Mouse (Mus musculus) liver, embryonic 14.5 days (tissue): ENCODE results near the gene Gm49325. TPM values are rescaled to one million over a fixed set of nuclear protein-coding genes. Genes with fewer than 3 reads are reported as not detected.
A peak's percentile ranks its signal among the peaks of the same experiment; 100 is the strongest.

Source experiments
- ATAC-seq: fragments of 200-750 bp; cut with Nextera tagmentation; 2 replicates; pipeline ENCODE4 v1.8.0; 2017; ENCODE audit warnings: moderate number of reproducible peaks, mild to moderate bottlenecking, moderate library complexity; ENCODE audit not compliant: insufficient read depth
- DNase-seq, 3 experiments: peaks; one replicate each; pipeline ENCODE4 v3.0.0-alpha.2; 2012 to 2013; ENCODE audit warnings: low read depth in 3 of 3, low spot score in 3 of 3
- H3K27ac ChIP-seq: fragments of 300-500 bp; sonication (generic); 2 replicates; pipeline ENCODE4 v1.5.1; 2014; ENCODE audit warnings: moderate library complexity, mild to moderate bottlenecking, control low read depth, inconsistent platforms
- H3K27me3 ChIP-seq: fragments of 300-500 bp; sonication (generic); 2 replicates; pipeline ENCODE4 v1.6.1; 2014; ENCODE audit warnings: mild to moderate bottlenecking, low read length, moderate library complexity; ENCODE audit not compliant: control insufficient read depth, insufficient read depth
- H3K36me3 ChIP-seq: fragments of 300-500 bp; sonication (generic); replicated peaks from 2 replicates; pipeline ENCODE4 v1.6.1; 2014; ENCODE audit warnings: low read depth; ENCODE audit not compliant: control insufficient read depth, insufficient read depth
- H3K4me1 ChIP-seq, 2 experiments: fragments of 200-500 bp in 1 of 2; fragments of 300-500 bp in 1 of 2; sonication (generic) in 1 of 2; replicated peaks; 2 replicates each; pipeline ENCODE4 v1.6.1; 2012 to 2014; ENCODE audit warnings: antibody characterized with exemption in 1 of 2, inconsistent platforms in 1 of 2, low read length in 1 of 2; ENCODE audit not compliant: control insufficient read depth in 2 of 2, insufficient read depth in 2 of 2
- H3K4me2 ChIP-seq: fragments of 300-500 bp; sonication (generic); 2 replicates; pipeline ENCODE4 v1.6.1; 2014; ENCODE audit warnings: low read depth, mild to moderate bottlenecking, control low read depth, moderate library complexity
- H3K4me3 ChIP-seq, 2 experiments: fragments of 200-500 bp in 1 of 2; fragments of 300-500 bp in 1 of 2; sonication (generic) in 1 of 2; 2 replicates each; pipeline ENCODE4 v1.5.1; 2012 to 2014; ENCODE audit warnings: low read depth in 2 of 2, low read length in 2 of 2, mild to moderate bottlenecking in 2 of 2, control low read depth in 1 of 2, inconsistent platforms in 1 of 2, moderate library complexity in 1 of 2; ENCODE audit not compliant: insufficient read depth in 1 of 2
- H3K9ac ChIP-seq: fragments of 300-500 bp; sonication (generic); replicated peaks from 2 replicates; pipeline ENCODE4 v1.6.1; 2014; ENCODE audit warnings: mild to moderate bottlenecking, control low read depth, moderate library complexity
- H3K9me3 ChIP-seq: fragments of 300-500 bp; sonication (generic); 2 replicates; pipeline ENCODE4 v1.6.1; 2016; ENCODE audit warnings: low read length, mixed read lengths; ENCODE audit not compliant: control insufficient read depth
- CTCF ChIP-seq: IDR thresholded peaks from 2 replicates; pipeline ENCODE4 v1.5.1; 2016; ENCODE audit warnings: antibody characterized with exemption, low read depth, control low read depth
- EP300 ChIP-seq: IDR thresholded peaks from 2 replicates; pipeline ENCODE4 v1.6.1; 2016; ENCODE audit warnings: antibody characterized with exemption, low read depth
- WGBS: fragments of 180-500 bp; shearing (Covaris S2); extraction: QIAGEN DNeasy Blood & Tissue Kit; methylation state at CpG from one replicate; pipeline ENCODE4 v1.1.7; 2014; ENCODE audit not compliant: insufficient replicate concordance; 5-methylcytosine and 5-hydroxymethylcytosine counted together
- polyA plus RNA-seq, 2 experiments: library from polyadenylated mRNA; depleted of rRNA in 1 of 2; stranded (reverse) in 1 of 2; unstranded in 1 of 2; fragments of >200 nt; fragmentation: Nextera tagmentation in 1 of 2; extraction: Ambion mirVana in 1 of 2; gene quantifications; 2 replicates each; pipeline versions ENCODE4 v1.2.1 to v1.2.3; 2012 to 2014

The Gm49325 gene
- polyA plus RNA-seq, 2 experiments: 0.09 TPM; not detected in 1

DNA sequence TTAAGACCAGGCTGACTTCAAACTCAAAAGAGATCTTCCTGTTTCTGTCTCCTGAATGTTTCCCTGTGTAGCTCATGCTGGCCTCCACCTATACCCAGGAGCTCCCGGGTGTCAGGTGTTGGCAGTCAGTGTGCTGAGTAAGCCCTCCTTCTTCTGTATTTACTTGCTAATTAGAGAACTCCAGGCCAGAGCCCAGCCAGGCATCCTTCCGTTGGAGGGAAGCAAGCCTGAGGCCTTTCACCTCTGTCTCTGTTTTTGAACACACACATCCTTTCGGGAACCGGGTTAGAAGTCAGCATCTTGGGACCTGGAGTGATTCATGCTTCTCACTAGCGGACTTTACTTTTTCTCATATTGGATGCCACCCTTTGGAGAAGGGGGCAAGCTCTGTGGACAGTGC, 1.4 kb downstream of the Gm49325 start:
- Histone ChIP-seq H3K9ac (peak overlapping the region; percentile 83), H3K9me3 (no peaks in the 10 kb centered on the region), H3K27ac (no peak overlapping the region), H3K36me3 (peaks cover 19% of the 10 kb centered on the region), H3K27me3 (no peaks in the 10 kb centered on the region), H3K4me1 (peaks cover 7 to 13% of the 10 kb centered on the region in 2 experiments), H3K4me3 (peak overlapping the region; percentile 65 to 82), H3K4me2 (peak overlapping the region; percentile 93)
- ATAC-seq: no peak
- 56% methylated on average over 5 of the region's 5 CpGs for WGBS
- no peak for TF ChIP-seq CTCF
- TF ChIP-seq EP300: no peak
- no peak for DNase-seq

DNA sequence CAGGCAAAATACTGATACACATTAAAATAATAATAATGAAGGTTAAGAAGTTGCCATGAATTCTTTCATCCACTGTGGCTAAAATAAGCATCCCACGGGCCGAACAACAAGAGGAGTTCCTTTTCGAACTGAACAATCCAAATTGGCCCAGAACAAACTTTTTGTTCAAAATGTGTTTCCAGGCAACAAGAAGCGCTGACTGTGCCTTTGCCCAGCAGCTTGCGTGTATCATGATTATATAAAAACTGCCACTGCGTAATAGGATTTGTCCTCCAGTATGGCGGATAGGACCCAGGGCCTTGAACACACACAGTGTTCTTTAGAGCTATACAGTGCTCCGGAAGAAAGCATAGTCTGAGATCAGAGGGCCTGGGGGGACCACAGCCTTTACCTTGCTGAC, 2.6 kb downstream of the Gm49325 start:
- no peak overlapping the region for H3K4me2 ChIP-seq
- H3K9ac ChIP-seq: no peak overlapping the region
- H3K36me3 ChIP-seq: peaks cover 23% of the 10 kb centered on the region
- H3K4me1 ChIP-seq: peaks cover 7 to 14% of the 10 kb centered on the region in 2 experiments
- DNase-seq: no peak
- ATAC-seq: no peak
- TF ChIP-seq EP300 (no peak), CTCF (no peak)
- H3K9me3 ChIP-seq: no peaks in the 10 kb centered on the region
- H3K27ac ChIP-seq: no peak overlapping the region
- no peaks in the 10 kb centered on the region for H3K27me3 ChIP-seq
- 88% methylated on average over 8 of the region's 8 CpGs for WGBS
- no peak overlapping the region for H3K4me3 ChIP-seq

DNA sequence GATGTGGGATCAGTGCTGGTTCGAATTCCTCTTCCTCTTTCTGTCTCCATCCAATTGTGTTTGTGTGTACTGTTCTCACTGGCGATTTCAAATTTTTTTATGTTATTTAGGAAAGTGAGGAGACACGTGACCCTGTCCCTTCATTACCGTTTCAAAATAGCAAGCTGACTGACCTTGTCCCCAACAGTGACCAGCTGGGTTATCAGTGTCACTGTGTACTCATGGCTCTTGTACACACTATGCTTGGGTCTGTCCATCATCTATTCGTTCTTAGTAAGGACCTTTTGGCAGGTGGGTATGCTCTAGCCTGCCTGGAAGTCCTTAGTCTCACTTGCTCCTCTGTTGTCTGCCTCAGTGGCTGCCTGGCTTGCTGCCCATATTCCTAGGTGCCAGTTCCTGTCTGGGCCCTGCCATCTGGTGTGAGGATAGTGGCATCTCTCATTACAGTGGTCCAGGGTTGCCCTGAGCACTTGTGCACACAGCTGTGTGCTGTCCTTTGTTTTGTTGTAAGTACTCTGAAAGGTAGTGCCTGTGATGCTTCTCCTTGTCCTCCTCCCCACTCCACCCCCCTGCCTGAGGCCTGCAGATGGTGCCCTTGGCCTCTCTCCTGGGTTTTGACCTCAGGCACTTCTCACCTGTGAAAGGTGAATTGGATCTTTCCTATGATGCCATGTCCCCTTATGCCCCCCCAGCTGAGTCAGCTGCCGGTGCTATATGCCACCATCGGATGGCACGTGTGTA, 4.4 kb downstream of the Gm49325 start:
- no peak for DNase-seq
- ATAC-seq: no peak
- Histone ChIP-seq H3K9ac (no peak overlapping the region), H3K4me1 (peaks cover 7 to 15% of the 10 kb centered on the region in 2 experiments), H3K9me3 (no peaks in the 10 kb centered on the region), H3K27me3 (no peaks in the 10 kb centered on the region), H3K27ac (no peak overlapping the region), H3K36me3 (peaks cover 35% of the 10 kb centered on the region), H3K4me2 (no peak overlapping the region), H3K4me3 (no peak overlapping the region)
- TF ChIP-seq EP300: no peak
- TF ChIP-seq CTCF: no peak
- 77% methylated on average over 8 of the region's 8 CpGs for WGBS

DNA sequence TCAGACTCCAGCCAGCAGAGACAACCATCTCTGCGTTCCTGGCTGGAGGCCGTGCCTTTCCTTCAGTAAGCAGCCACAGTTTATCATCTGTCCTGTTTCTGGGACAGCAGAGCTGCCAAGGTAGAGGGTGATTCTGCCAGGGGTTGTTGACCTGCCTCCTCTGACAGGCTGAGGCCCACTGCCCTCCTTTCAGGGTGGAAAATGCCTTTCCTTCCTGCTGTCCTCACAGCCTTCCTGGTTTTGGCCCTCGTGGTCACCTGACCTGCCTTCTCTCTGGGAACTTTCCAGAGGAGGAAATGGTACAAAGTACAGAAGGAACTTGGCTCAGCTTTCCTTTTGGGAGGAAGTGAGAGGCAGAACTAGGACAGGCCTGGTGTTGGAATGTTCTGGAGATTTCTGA, 7.4 kb downstream of the Gm49325 start:
- Histone ChIP-seq H3K4me1 (peaks cover 0 to 6% of the 10 kb centered on the region in 2 experiments; a peak in 2 of 4 replicates), H3K9ac (no peak overlapping the region), H3K9me3 (no peaks in the 10 kb centered on the region), H3K4me3 (no peak overlapping the region), H3K4me2 (no peak overlapping the region), H3K27ac (no peak overlapping the region), H3K27me3 (no peaks in the 10 kb centered on the region), H3K36me3 (peaks cover 47% of the 10 kb centered on the region)
- 53% methylated on average over 3 of the region's 3 CpGs for WGBS
- TF ChIP-seq CTCF: no peak
- no peak for TF ChIP-seq EP300
- ATAC-seq (0 out of 2 replicates have a peak, but pooled peaks have one; percentile 17), DNase-seq (no peak)

DNA sequence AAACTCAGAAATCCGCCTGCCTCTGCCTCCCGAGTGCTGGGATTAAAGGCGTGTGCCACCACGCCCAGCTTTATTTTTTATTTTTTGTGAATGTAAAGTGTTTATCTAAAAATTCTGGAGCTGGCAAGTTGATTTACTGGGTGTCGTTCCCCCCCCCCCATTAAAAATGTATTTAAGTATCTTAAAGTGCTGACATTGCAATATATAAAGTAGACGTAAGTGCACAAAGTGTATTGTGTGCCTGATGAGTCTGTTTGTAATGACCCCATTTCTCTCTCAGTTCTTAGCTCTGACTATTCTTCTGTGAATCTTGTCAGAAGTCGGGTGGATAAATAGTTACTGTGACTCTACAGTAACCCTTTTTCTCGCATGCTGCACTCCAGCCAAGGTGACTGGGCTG, 9.7 kb downstream of the Gm49325 start:
- H3K4me1 ChIP-seq: peaks cover 0 to 6% of the 10 kb centered on the region in 2 experiments; a peak in 2 of 4 replicates
- H3K4me3 ChIP-seq: no peak overlapping the region
- peaks cover 42% of the 10 kb centered on the region for H3K36me3 ChIP-seq
- no peak overlapping the region for H3K27ac ChIP-seq
- TF ChIP-seq CTCF (no peak), EP300 (no peak)
- no peaks in the 10 kb centered on the region for H3K27me3 ChIP-seq
- H3K9me3 ChIP-seq: no peaks in the 10 kb centered on the region
- DNase-seq: no peak
- H3K4me2 ChIP-seq: no peak overlapping the region
- ATAC-seq: no peak
- no peak overlapping the region for H3K9ac ChIP-seq
- 80% methylated on average over 8 of the region's 8 CpGs for WGBS
